Mouse (Mus musculus) myocyte (in vitro differentiated cells): ENCODE measurements around the gene Polr1d. TPM values are rescaled to one million over a fixed set of nuclear protein-coding genes. Genes with fewer than 3 reads are reported as not detected.

Experiments used
- H3K27me3 ChIP-seq: one replicate; pipeline ENCODE4 v1.6.1; 2011; ENCODE audit not compliant: control insufficient read depth, insufficient read depth, insufficient read length
- H3K36me3 ChIP-seq: one replicate; pipeline ENCODE4 v1.6.1; 2011; ENCODE audit not compliant: control insufficient read depth, insufficient read depth
- H3K4me2 ChIP-seq: one replicate; pipeline ENCODE4 v1.6.1; 2011; ENCODE audit warnings: low read depth, control low read depth
- H3K4me3 ChIP-seq: one replicate; pipeline ENCODE4 v1.5.1; 2011; ENCODE audit warnings: mild to moderate bottlenecking, control low read depth, moderate library complexity
- H3K79me2 ChIP-seq: one replicate; pipeline ENCODE4 v1.6.1; 2011; ENCODE audit not compliant: control insufficient read depth, insufficient read depth
- H3ac ChIP-seq: one replicate; pipeline ENCODE4 v1.6.1; 2011; ENCODE audit not compliant: control insufficient read depth, insufficient read length
- CEBPB ChIP-seq: IDR thresholded peaks from 2 replicates; pipeline ENCODE4 v1.6.1; 2011; ENCODE audit warnings: mild to moderate bottlenecking, moderate library complexity; ENCODE audit not compliant: poor library complexity, insufficient read depth, severe bottlenecking
- E2F4 ChIP-seq: IDR thresholded peaks from one replicate; pipeline ENCODE4 v1.6.1; 2011; ENCODE audit warnings: mild to moderate bottlenecking, control low read depth, moderate library complexity; ENCODE audit not compliant: insufficient read depth
- MAX ChIP-seq: IDR thresholded peaks from one replicate; pipeline ENCODE4 v1.6.1; 2011; ENCODE audit warnings: low read depth, mild to moderate bottlenecking, control low read depth
- MYOD1 ChIP-seq, 3 experiments: IDR thresholded peaks; one replicate each; pipeline ENCODE4 v1.6.1; 2011; ENCODE audit warnings: control low read depth in 2 of 3, low read depth in 2 of 3, mild to moderate bottlenecking in 2 of 3, moderate library complexity in 1 of 3; ENCODE audit not compliant: insufficient read length in 2 of 3, control insufficient read depth in 1 of 3
- MYOG ChIP-seq, 3 experiments: IDR thresholded peaks; one replicate each; pipeline ENCODE4 v1.6.1; 2011; ENCODE audit warnings: control low read depth in 2 of 3, low read depth in 2 of 3, mild to moderate bottlenecking in 2 of 3; ENCODE audit not compliant: insufficient read length in 2 of 3, control insufficient read depth in 1 of 3, insufficient read depth in 1 of 3
- POLR2A ChIP-seq: IDR thresholded peaks from one replicate; pipeline ENCODE4 v1.6.1; 2011; ENCODE audit warnings: low read depth, mild to moderate bottlenecking, control low read depth, moderate library complexity; ENCODE audit not compliant: insufficient read length
- POLR2AphosphoS2 ChIP-seq: IDR thresholded peaks from one replicate; pipeline ENCODE4 v1.6.1; 2011; ENCODE audit warnings: low read depth, control low read depth; ENCODE audit not compliant: insufficient read length
- REST ChIP-seq: IDR thresholded peaks from one replicate; pipeline ENCODE4 v1.6.1; 2011; ENCODE audit warnings: mild to moderate bottlenecking, control low read depth, moderate library complexity; ENCODE audit not compliant: insufficient read depth, insufficient read length
- SRF ChIP-seq: IDR thresholded peaks from one replicate; pipeline ENCODE4 v1.6.1; 2011; ENCODE audit warnings: low read depth; ENCODE audit not compliant: control insufficient read depth, insufficient read length
- TCF12 ChIP-seq: IDR thresholded peaks from one replicate; pipeline ENCODE4 v1.6.1; 2011; ENCODE audit warnings: mild to moderate bottlenecking, control low read depth; ENCODE audit not compliant: poor library complexity, insufficient read depth, severe bottlenecking
- TCF3 ChIP-seq: IDR thresholded peaks from one replicate; pipeline ENCODE4 v1.6.1; 2011; ENCODE audit warnings: low read depth, control low read depth; ENCODE audit not compliant: insufficient read length
- USF1 ChIP-seq: IDR thresholded peaks from one replicate; pipeline ENCODE4 v1.6.1; 2011; ENCODE audit warnings: low read depth, mild to moderate bottlenecking, control low read depth, moderate library complexity
- polyA plus RNA-seq: library from polyadenylated mRNA; unstranded; fragments of >200 nt; fragmentation: generic; extraction: Trizol; gene quantifications from one replicate; pipeline ENCODE4 v1.2.1, GENCODE M21; 2012; ENCODE audit warnings: missing spikeins

Gene Polr1d
- polyA plus RNA-seq, 1 experiment: 92.4 TPM

GRCm38 (mm10) chr5:147089836-147090235 is 13.0 kb downstream of the Polr1d start:
- Histone ChIP-seq H3K79me2 (peaks cover 13% of the 10 kb centered on the region), H3K36me3 (no peaks in the 10 kb centered on the region), H3K4me3 (no peak overlapping the region), H3ac (no peak overlapping the region), H3K4me2 (no peak overlapping the region), H3K27me3 (no peaks in the 10 kb centered on the region)
- TF ChIP-seq MYOG (IDR thresholded peaks at IDR 0.05; ENCODE audit: control insufficient read depth in 1 of 3, insufficient read depth in 1 of 3, insufficient read length in 2 of 3, low read depth in 2 of 3) (no peak), TCF12 (no peak), SRF (no peak)

DNA sequence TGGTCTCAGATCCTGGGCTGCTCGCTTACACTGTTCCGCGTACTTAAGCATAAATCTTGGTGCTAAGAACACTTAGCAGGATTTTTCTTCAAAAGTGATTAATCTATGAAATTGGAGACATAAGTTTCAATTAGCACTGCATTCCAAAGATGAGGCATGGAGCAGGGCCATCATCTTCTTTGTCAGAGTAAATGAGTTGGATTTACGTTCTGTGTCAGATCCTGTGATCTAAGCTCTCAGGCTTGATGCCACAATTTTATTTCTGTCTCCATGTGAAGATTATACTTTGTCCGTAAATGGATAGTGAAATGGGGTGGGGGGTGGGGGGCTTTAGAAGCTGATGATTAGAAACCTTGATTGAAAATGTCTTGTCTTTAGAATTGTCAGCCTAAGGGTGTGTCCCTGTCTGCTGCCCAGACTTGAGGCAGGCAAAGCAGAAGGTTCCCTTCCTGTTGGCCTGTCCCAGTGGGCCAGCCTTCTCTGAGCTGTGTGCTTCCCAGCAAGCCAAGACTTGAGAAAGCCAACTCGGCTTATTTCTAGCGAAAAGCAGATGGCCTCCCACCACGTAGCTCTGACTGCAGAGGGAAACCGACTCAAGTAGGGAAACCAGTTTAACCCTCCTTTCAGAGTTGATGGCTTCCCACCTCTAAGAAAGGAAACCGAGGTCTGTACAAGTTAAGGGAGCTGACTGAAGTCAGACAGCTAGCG is 13.6 kb downstream of the Polr1d start:
- no peak overlapping the region for H3K4me3 ChIP-seq
- no peaks in the 10 kb centered on the region for H3K27me3 ChIP-seq
- H3K79me2 ChIP-seq: peaks cover 13% of the 10 kb centered on the region
- H3K36me3 ChIP-seq: no peaks in the 10 kb centered on the region
- no peak for TF ChIP-seq REST
- no peak for TF ChIP-seq TCF3
- TF ChIP-seq E2F4: no peak
- no peak for TF ChIP-seq MYOD1 (IDR thresholded peaks at IDR 0.05; ENCODE audit: control insufficient read depth in 1 of 3, insufficient read length in 2 of 3, low read depth in 2 of 3)
- no peak for TF ChIP-seq MYOG (IDR thresholded peaks at IDR 0.05; ENCODE audit: control insufficient read depth in 1 of 3, insufficient read depth in 1 of 3, insufficient read length in 2 of 3, low read depth in 2 of 3)
- no peak for TF ChIP-seq POLR2AphosphoS2
- TF ChIP-seq POLR2A: no peak
- no peak overlapping the region for H3ac ChIP-seq
- H3K4me2 ChIP-seq: no peak overlapping the region

GRCm38 (mm10) chr5:147092448-147092847 is 15.6 kb downstream of the Polr1d start:
- Histone ChIP-seq H3K4me3 (no peak overlapping the region), H3K79me2 (peaks cover under 1% of the 10 kb centered on the region), H3ac (no peak overlapping the region), H3K4me2 (no peak overlapping the region), H3K27me3 (no peaks in the 10 kb centered on the region), H3K36me3 (no peaks in the 10 kb centered on the region)
- peak; percentile 9 for TF ChIP-seq TCF12
- peak; percentile 15 to 67 (median 65) for TF ChIP-seq MYOD1 (IDR thresholded peaks at IDR 0.05; ENCODE audit: control insufficient read depth in 1 of 3, insufficient read length in 2 of 3, low read depth in 2 of 3)
- no peak for TF ChIP-seq REST
- TF ChIP-seq MYOG (IDR thresholded peaks at IDR 0.05; ENCODE audit: control insufficient read depth in 1 of 3, insufficient read depth in 1 of 3, insufficient read length in 2 of 3, low read depth in 2 of 3): peak in 2 of 3 experiments; percentile 8 to 34
- TF ChIP-seq E2F4: no peak

DNA sequence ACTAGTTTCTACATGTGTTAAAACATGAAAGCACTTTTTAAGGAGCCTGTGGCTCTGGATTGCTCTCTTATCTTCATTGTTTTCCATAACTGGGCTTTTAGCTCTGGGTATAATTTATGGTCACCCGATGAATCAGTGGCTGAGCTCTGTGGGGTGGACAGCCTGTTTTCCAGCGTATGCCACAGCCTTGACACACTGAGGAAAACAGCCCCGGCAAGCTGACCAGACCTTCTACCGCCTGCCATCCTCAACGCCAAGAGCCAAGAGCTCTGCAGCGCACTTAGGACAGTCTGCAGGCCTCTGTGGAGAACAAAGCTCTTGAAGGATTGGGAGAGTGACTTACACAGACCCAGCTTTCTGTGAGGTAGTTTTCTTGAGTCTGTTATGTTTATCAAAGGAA is 17.4 kb downstream of the Polr1d start:
- Histone ChIP-seq H3K79me2 (no peaks in the 10 kb centered on the region), H3K4me3 (no peak overlapping the region), H3K4me2 (peak overlapping the region; percentile 34), H3K27me3 (no peaks in the 10 kb centered on the region), H3ac (no peak overlapping the region), H3K36me3 (no peaks in the 10 kb centered on the region)
- TF ChIP-seq CEBPB: no peak

GRCm38 (mm10) chr5:147096586-147096985 is 19.7 kb downstream of the Polr1d start:
- no peak for TF ChIP-seq TCF3
- TF ChIP-seq TCF12: peak; percentile 27
- TF ChIP-seq CEBPB: no peak
- peak in 2 of 3 experiments; percentile 38 to 76 for TF ChIP-seq MYOG (IDR thresholded peaks at IDR 0.05; ENCODE audit: control insufficient read depth in 1 of 3, insufficient read depth in 1 of 3, insufficient read length in 2 of 3, low read depth in 2 of 3)
- TF ChIP-seq E2F4: no peak
- no peak for TF ChIP-seq SRF
- no peak for TF ChIP-seq POLR2A
- no peak for TF ChIP-seq POLR2AphosphoS2
- peak in 2 of 3 experiments; percentile 33 to 66 for TF ChIP-seq MYOD1 (IDR thresholded peaks at IDR 0.05; ENCODE audit: control insufficient read depth in 1 of 3, insufficient read length in 2 of 3, low read depth in 2 of 3)
- no peak for TF ChIP-seq USF1
- no peak for TF ChIP-seq REST
- TF ChIP-seq MAX: no peak
- Histone ChIP-seq H3K4me3 (no peak overlapping the region), H3K79me2 (no peaks in the 10 kb centered on the region), H3K36me3 (peaks cover 8% of the 10 kb centered on the region), H3K27me3 (no peaks in the 10 kb centered on the region), H3K4me2 (no peak overlapping the region), H3ac (no peak overlapping the region)
